Comparison of ENCODE assay signal across 19 mouse cellular contexts in genomic region chr11:67821560-67821959, GRCm38 (mm10). TPM values are rescaled to one million over a fixed set of nuclear protein-coding genes. Genes with fewer than 3 reads are reported as not detected.
DNase-seq lines count a peak whose midpoint lies in the region; ATAC-seq and TF ChIP-seq lines count a peak whose summit lies in the region.
"Had no signal": no experiment of that assay in that cellular context is flagged by ENCODE, and none has a peak within 500 bp of the region (broad histone marks: within the 10 kb centered on the region; RNA-seq: fewer than 3 reads in every experiment).

No protein-coding gene starts in this region.

- ATAC-seq in CD4-positive, CD25-positive, alpha-beta regulatory T cell, adult 4 months, result no peak
- ATAC-seq in monocyte, adult 5-6 weeks (replicated peaks; ENCODE audit: insufficient number of reproducible peaks, low FRiP score, low TSS enrichment, poor library complexity, severe bottlenecking), result no peak
- ATAC-seq: inflammation-experienced regulatory T-cells, adult 6 months; midbrain, embryonic 13.5 days had no signal

- H3K4me3 ChIP-seq in layer of hippocampus, adult 2 months, result no peak overlapping the region
- H3K4me3 ChIP-seq: kidney, embryonic 15.5 days; midbrain, embryonic 13.5 days; stomach, embryonic 15.5 days had no signal

- no peak for TF ChIP-seq CTCF in layer of hippocampus, adult 2 months (conservative IDR thresholded peaks at IDR 0.05)

- DNase-seq in layer of hippocampus, adult 11-12 months (ENCODE audit: low spot score), result peak; percentile 61
- no peak for DNase-seq in layer of hippocampus, postnatal 10 days (ENCODE audit: low spot score in 2 of 2)
- DNase-seq in cerebellum, adult 8-10 months, result peak; percentile 9
- DNase-seq in layer of hippocampus, adult 2 months (ENCODE audit: low spot score in 2 of 2), result peak; percentile 30 to 53
- DNase-seq in right cerebral cortex, postnatal 25 days, result peak; percentile 59
- no peak for DNase-seq in lung, adult 18-20 months
- DNase-seq: heart, adult 11 months; lung, postnatal 36 days had no signal

- H3K27ac ChIP-seq in layer of hippocampus, adult 2 months, result no peak overlapping the region
- H3K27ac ChIP-seq: kidney, embryonic 15.5 days; liver, embryonic 14.5 days; midbrain, embryonic 13.5 days; stomach, embryonic 15.5 days had no signal

RNA-seq across cellular contexts. Expression of gene Dhrs7c, which starts 23.6 kb away (rescaled TPM):
- under 1 TPM in 1 of 2 experiments, not detected in 1; 0.87 TPM for total RNA-seq in layer of hippocampus, postnatal 10 days (2021)
- total RNA-seq in layer of hippocampus, adult 2 months (2021), result not detected
- not detected for polyA plus RNA-seq in CD4-positive, CD25-positive, alpha-beta regulatory T cell, adult 4 months (2017; shearing (Covaris generic))
- not detected in 3 replicates for total RNA-seq in monocyte, adult 5-6 weeks (2017)
- polyA plus RNA-seq: embryonic facial prominence, embryonic 11.5 days; inflammation-experienced regulatory T-cells, adult 6 months; liver, embryonic 14.5 days; midbrain, embryonic 13.5 days; neural tube, embryonic 14.5 days; small intestine, adult 2 months had no signal

RNA-seq across cellular contexts. Expression of gene Gsg1l2, which starts 47.2 kb away (rescaled TPM):
- not detected for total RNA-seq in layer of hippocampus, postnatal 10 days (2021)
- total RNA-seq in layer of hippocampus, adult 2 months (2021), result not detected
- not detected for polyA plus RNA-seq in CD4-positive, CD25-positive, alpha-beta regulatory T cell, adult 4 months (2017; shearing (Covaris generic))
- not detected in 3 replicates for total RNA-seq in monocyte, adult 5-6 weeks (2017)
- total RNA-seq: heart, postnatal 25 days had no signal
- polyA plus RNA-seq: embryonic facial prominence, embryonic 11.5 days; inflammation-experienced regulatory T-cells, adult 6 months; kidney, embryonic 15.5 days; liver, embryonic 14.5 days; midbrain, embryonic 13.5 days; neural tube, embryonic 14.5 days; stomach, embryonic 15.5 days had no signal

RNA-seq across cellular contexts. Expression of gene Glp2r, which starts 50.6 kb away (rescaled TPM):
- under 1 TPM; 0.43 to 0.54 TPM for total RNA-seq in layer of hippocampus, postnatal 10 days (2021)
- total RNA-seq in layer of hippocampus, adult 2 months (2021), result 1 to 10 TPM; 1.7 to 2.7 TPM
- polyA plus RNA-seq in CD4-positive, CD25-positive, alpha-beta regulatory T cell, adult 4 months (2017; shearing (Covaris generic)), result not detected
- 0.21 TPM in 1 of 3 replicates, not detected in the others for total RNA-seq in monocyte, adult 5-6 weeks (2017)
- total RNA-seq: heart, postnatal 25 days had no signal
- polyA plus RNA-seq: embryonic facial prominence, embryonic 11.5 days; inflammation-experienced regulatory T-cells, adult 6 months; midbrain, embryonic 13.5 days; neural tube, embryonic 14.5 days had no signal

Comparison
In these comparisons a context has a peak if more than half of its experiments do, and no peak if none do; other contexts are left out.
1. DNase-seq: peak in layer of hippocampus, adult 11-12 months (single experiment), cerebellum, adult 8-10 months (single experiment), layer of hippocampus, adult 2 months (2 of 2) and right cerebral cortex, postnatal 25 days (single experiment); none in layer of hippocampus, postnatal 10 days (0 of 2) and lung, adult 18-20 months (0 of 2).